Mouse (Mus musculus): ENCODE measurements around the gene Gpr12. TPM values are rescaled to one million over a fixed set of nuclear protein-coding genes. Genes with fewer than 3 reads are reported as not detected.

Gpr12 gene
- not detected for polyA plus RNA-seq (2014; fragmentation: Illumina TruSeq; extraction: RNeasy Lipid Tissue Mini Kit (QIAGEN cat#74804); ENCODE audit: low read depth, low replicate concordance)

GRCm38 (mm10) chr5:146584478-146585306, at the start of gene Gpr12:
Gene Gpr12 (minus strand): TSS chr5:146585239.

GRCm38 (mm10) chr5:146555836-146556235, 29.2 kb downstream of the Gpr12 start, which contains the start of gene Gm3415:
Gene Gm3415 (plus strand): TSS chr5:146556136.

GRCm38 (mm10) chr5:146537347-146537746, 47.7 kb downstream of the Gpr12 start, which contains the start of gene Gm3409:
Gene Gm3409 (plus strand): TSS chr5:146537647.

Other genes with a start within 250 kb of the Gpr12 start
- 0.52 TPM for gene Wasf3, start 200.3 kb downstream of the Gpr12 start, polyA plus RNA-seq (2014; fragmentation: Illumina TruSeq; extraction: RNeasy Lipid Tissue Mini Kit (QIAGEN cat#74804); ENCODE audit: low read depth, low replicate concordance)
- not detected for gene Gm6408, start 103.3 kb downstream of the Gpr12 start, polyA plus RNA-seq (2014; fragmentation: Illumina TruSeq; extraction: RNeasy Lipid Tissue Mini Kit (QIAGEN cat#74804); ENCODE audit: low read depth, low replicate concordance)
- gene Gm6370, start 93.9 kb downstream of the Gpr12 start, polyA plus RNA-seq (2014; fragmentation: Illumina TruSeq; extraction: RNeasy Lipid Tissue Mini Kit (QIAGEN cat#74804); ENCODE audit: low read depth, low replicate concordance), result not detected
- not detected for gene 4930449I24Rik, start 82.8 kb downstream of the Gpr12 start, polyA plus RNA-seq (2014; fragmentation: Illumina TruSeq; extraction: RNeasy Lipid Tissue Mini Kit (QIAGEN cat#74804); ENCODE audit: low read depth, low replicate concordance)
- not detected for gene Gm3402, start 71.1 kb downstream of the Gpr12 start, polyA plus RNA-seq (2014; fragmentation: Illumina TruSeq; extraction: RNeasy Lipid Tissue Mini Kit (QIAGEN cat#74804); ENCODE audit: low read depth, low replicate concordance)
- gene Gm3404, start 59.4 kb downstream of the Gpr12 start, polyA plus RNA-seq (2014; fragmentation: Illumina TruSeq; extraction: RNeasy Lipid Tissue Mini Kit (QIAGEN cat#74804); ENCODE audit: low read depth, low replicate concordance), result not detected
- gene Gm3409, start 47.6 kb downstream of the Gpr12 start, polyA plus RNA-seq (2014; fragmentation: Illumina TruSeq; extraction: RNeasy Lipid Tissue Mini Kit (QIAGEN cat#74804); ENCODE audit: low read depth, low replicate concordance), result not detected
- not detected for gene Gm3415, start 29.1 kb downstream of the Gpr12 start, polyA plus RNA-seq (2014; fragmentation: Illumina TruSeq; extraction: RNeasy Lipid Tissue Mini Kit (QIAGEN cat#74804); ENCODE audit: low read depth, low replicate concordance)
- gene Usp12, start 209.8 kb upstream of the Gpr12 start, polyA plus RNA-seq (2014; fragmentation: Illumina TruSeq; extraction: RNeasy Lipid Tissue Mini Kit (QIAGEN cat#74804); ENCODE audit: low read depth, low replicate concordance), result 15.0 TPM
- gene Rpl21, start 247.7 kb upstream of the Gpr12 start, polyA plus RNA-seq (2014; fragmentation: Illumina TruSeq; extraction: RNeasy Lipid Tissue Mini Kit (QIAGEN cat#74804); ENCODE audit: low read depth, low replicate concordance), result 459 TPM

All from heart, adult 10 weeks (tissue).